Mouse (Mus musculus) kidney, adult 18-20 months (tissue): Measurements from ENCODE around the gene Tor1aip1.
"Not testable (repeated sequence)": the region's sequence is repeated elsewhere in the genome, so short reads cannot be mapped to it uniquely, and the experiment has no call there.

Experiments used
- DNase-seq: peaks from one replicate; pipeline ENCODE4 v3.0.0; 2021

Tor1aip1 gene

DNA sequence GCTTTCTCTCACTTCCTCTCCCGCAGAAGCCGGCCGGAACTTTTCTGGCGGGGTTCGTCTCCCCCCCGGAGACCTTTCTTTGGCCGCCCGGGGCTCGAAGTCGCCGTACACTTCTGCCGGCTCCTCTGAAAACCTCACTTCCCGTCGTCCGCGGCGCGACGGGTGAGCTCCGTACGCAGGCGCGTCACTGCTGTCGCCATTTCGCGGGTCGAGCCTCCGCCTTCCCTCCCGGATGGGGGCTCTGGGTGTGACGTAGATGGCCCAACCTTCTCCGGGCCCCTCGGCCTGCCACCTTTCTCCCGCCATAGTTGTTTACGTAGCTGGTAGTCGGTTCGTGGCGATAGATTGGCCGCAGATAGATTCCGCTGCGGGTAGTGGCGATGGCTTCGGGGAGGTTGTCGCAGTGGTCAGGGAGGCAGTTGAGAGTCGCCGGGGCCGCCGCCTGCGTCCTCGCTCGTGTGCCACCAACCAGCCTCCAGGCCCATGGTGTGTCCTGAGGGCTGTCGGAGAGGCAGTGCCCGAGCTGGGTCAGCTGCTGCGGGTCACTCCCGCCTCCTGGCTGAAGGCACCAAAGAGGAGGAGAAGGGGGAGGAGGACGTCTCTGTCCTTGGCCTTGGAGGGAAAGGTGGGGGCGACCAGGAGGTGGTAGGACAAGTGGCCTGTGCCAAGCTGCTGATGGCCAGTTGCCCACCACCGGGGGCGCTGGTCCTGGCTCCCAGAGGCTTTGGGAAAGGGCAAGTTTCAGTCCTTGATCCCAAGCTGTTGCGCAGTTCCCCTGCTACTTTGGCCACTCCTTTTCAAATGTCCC, at the start of gene Tor1aip1:
TSS of gene Tor1aip1 (minus strand) at position 551 of the 808 bp plus-strand sequence.
- DNase-seq: peak; percentile 99

DNA sequence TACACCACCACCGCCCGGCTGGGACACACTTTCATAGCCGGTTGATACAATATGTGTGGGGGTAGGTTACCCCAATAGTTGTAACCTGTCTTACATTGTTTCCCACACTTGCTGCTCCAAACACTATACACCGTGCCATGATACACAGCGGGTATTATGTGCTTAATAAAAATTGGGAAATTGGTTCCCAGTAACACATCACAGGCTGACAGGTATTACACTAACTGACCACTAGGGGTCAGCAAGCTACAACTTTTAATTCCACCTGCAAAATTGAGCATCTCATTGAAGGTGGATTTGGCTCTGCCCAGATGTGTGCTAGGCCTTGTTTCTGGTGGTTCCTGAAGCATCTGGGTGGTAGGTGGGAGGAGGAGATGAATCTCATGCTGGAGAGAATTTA, 49.5 kb upstream of the Tor1aip1 start:
- peak; percentile 24 for DNase-seq

GRCm38 (mm10) chr1:156084603-156085002, 48.3 kb upstream of the Tor1aip1 start:
- no peak for DNase-seq

DNA sequence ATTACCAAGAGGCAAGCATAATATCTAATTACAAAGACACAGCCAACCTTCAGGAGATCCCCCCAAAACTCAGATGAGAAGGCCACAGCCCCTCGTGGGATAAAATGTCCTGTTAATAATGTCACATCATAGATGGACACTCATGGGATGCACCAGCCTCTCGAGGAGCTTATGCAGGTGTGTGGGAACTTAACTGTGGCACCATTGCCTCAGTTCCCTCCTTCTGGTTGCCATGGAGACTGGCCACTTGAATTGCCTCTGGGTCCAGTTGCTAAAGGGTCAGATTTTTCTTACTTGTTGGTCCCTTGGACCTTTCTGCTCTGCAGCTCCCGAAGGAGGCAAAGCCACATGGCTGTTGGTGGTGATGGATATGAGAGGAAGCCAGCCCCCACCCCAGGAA, 41.4 kb upstream of the Tor1aip1 start:
- DNase-seq: no peak

- DNase-seq: no peak
Observed at GRCm38 (mm10) chr1:156076474-156076873, 40.2 kb upstream of the Tor1aip1 start.

- DNase-seq: peak; percentile 34
Observed at GRCm38 (mm10) chr1:156074575-156074974, 38.3 kb upstream of the Tor1aip1 start.

GRCm38 (mm10) chr1:156073169-156073821, 37.0 kb upstream of the Tor1aip1 start:
- DNase-seq: no peak

DNA sequence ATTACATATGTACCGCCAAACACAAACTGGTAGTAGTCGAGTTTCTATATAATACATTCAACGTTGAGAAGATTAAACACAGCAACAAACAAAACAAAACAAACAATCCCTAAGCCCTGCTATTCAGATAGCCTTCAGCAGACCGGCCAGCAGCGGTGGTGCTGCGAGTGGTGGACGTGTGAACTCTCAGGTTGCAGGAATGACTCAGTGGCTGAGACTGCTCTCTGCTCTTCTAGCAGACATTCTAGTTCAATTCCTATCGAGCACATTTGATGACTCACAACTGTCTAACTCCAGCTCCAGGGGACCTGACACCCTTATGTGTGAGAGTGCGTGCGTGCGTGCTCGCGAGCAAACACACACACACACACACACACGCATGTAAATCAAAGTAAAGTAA, 33.8 kb upstream of the Tor1aip1 start:
- DNase-seq: no peak

GRCm38 (mm10) chr1:156066133-156066532, 29.9 kb upstream of the Tor1aip1 start:
- no peak for DNase-seq

- DNase-seq: no peak
Observed at GRCm38 (mm10) chr1:156062193-156062592, 25.9 kb upstream of the Tor1aip1 start.

DNA sequence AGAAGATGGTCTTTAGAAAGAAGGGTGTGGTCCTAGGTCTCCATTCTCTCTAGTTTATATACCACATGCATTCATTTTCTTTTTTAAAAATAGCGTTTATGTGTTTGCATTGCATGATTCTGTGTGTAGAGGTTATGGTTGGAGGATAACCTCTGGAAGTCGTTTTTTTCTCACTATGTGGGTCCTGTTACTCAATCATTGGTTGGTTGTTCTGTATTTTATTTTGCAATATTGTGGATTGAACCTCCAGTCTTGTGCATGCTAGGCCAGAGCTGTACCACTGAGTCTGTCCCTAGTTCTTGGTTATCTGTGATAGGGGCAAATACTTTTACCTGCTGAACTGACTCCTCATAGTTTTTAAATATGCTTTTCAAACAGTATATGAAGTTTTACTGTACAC, 21.9 kb upstream of the Tor1aip1 start:
- DNase-seq: no peak

GRCm38 (mm10) chr1:156046688-156047087, 10.4 kb upstream of the Tor1aip1 start:
- peak; percentile 46 for DNase-seq

DNA sequence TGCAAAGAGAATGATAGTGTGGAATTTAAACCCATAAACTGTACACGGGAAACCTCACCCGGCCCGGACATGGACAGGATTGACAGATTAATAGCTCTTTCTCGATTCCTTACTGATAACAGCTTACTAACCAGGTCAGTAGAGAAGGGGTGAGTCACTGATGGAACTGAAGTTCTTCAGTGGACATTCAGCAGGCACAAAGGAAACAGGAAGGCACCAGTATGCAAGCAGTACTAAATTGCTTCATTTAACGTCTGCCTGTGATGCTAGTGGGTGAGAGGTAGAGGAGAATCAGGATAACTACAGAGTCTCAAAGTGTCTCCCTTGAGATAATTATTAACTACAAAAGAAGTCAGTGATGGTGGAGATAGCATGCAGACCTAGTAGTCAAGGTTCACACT, 7.9 kb upstream of the Tor1aip1 start:
- no peak for DNase-seq

GRCm38 (mm10) chr1:156043027-156043426, 6.7 kb upstream of the Tor1aip1 start:
- peak; percentile 58 for DNase-seq

DNA sequence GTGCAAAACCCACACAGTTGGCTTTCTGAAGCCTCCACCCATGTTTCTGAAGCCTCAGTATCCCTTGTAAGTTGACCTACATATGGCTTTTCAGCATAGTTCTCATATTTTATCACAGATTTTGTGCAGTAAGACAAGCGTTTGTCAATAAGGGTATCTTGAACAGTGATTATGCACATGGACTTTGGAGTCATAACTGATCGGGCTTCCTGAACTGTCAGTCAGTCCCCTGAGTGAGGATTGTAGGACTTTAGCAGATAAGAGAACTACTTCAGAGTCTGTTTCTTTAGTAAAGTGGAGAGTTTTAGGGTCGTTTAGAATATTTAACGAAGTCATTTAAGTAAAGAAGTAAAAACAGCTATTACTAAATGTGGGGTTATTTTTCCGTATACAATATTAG, 6.2 kb upstream of the Tor1aip1 start:
- DNase-seq: no peak

- no peak for DNase-seq
Observed at GRCm38 (mm10) chr1:156041451-156042241, 5.4 kb upstream of the Tor1aip1 start.

GRCm38 (mm10) chr1:156040731-156041401, 4.6 kb upstream of the Tor1aip1 start:
- DNase-seq: peak; percentile 92

- not testable (repeated sequence) for DNase-seq
Observed at GRCm38 (mm10) chr1:156039989-156040388, 3.7 kb upstream of the Tor1aip1 start.

DNA sequence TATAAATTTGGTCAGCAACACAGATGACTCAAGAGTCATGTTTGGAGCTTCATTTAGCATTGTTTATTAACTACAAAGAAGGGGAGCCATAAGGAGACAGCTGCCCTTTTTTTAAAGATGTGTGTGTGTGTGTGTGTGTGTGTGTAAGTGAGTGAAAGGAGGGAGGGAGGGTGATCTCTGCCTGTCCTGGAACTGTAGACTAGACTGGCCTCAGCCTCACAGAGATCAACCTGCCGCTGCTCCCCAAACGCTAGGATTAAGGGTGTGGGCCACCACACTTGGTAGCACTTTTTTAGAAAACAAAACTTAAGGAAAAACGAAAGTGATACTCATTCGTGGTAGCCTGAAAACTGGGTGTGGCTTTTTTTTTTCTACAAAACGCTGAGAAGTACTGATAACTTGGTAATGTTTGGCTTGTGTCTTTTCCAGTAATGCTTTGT, 884 bp upstream of the Tor1aip1 start:
- DNase-seq: peak; percentile 53

- no peak for DNase-seq
Observed at GRCm38 (mm10) chr1:156035269-156035929, 881 bp downstream of the Tor1aip1 start, which contains the start of gene Tor1aip2. Gene Tor1aip2 (plus strand): TSS chr1:156035403.

DNA sequence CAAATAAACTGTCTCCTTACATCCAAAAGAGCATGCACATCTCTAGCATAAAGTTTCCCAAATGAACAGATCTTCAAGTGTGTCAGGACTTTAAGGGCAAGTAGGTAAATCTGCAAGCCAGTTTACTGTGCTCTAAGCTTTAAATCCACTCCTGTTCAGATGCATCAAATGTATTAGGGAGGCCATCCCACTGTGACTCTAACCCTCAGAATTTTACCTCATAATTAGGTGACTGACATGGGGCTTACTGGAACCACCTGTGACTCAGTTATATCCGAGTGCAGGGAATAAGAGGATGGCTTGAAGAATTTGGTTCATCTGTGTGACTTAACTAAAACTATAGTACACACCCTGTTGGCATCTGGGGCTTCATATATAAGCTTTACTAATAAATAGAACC, 1.6 kb downstream of the Tor1aip1 start:
- no peak for DNase-seq

- no peak for DNase-seq
Observed at GRCm38 (mm10) chr1:156033921-156034320, 2.4 kb downstream of the Tor1aip1 start.
